Mouse (Mus musculus) frontal cortex, adult 2 months (tissue): ENCODE results near the gene Clec3a. TPM values are rescaled to one million over a fixed set of nuclear protein-coding genes. Genes with fewer than 3 reads are reported as not detected.

Source experiments
- DNase-seq, 2 experiments: peaks; one replicate each; pipeline ENCODE4 v3.0.0; 2022; ENCODE audit warnings: low spot score in 1 of 2; ENCODE audit errors: extremely low spot score in 1 of 2
- polyA plus RNA-seq: library from polyadenylated mRNA; depleted of rRNA; stranded (reverse); fragments of >200 nt; gene quantifications from 2 replicates; pipeline ENCODE4 v1.2.3, GENCODE M21; 2012; rRNA removed

The Clec3a gene
- polyA plus RNA-seq = not detected in 2 replicates

- DNase-seq = no peak
These were observed at the start of gene Clec3a for GRCm38 (mm10) chr8:114417786-114418185. TSS of gene Clec3a (plus strand) at chr8:114418086.

- DNase-seq = peak; percentile 57 to 94
These were observed 48.6 kb upstream of the Clec3a start for GRCm38 (mm10) chr8:114369038-114369976.

- no peak for DNase-seq
These were observed 43.5 kb upstream of the Clec3a start for GRCm38 (mm10) chr8:114374390-114374789.

- no peak for DNase-seq
These were observed 33.7 kb upstream of the Clec3a start for GRCm38 (mm10) chr8:114384189-114384588.

- DNase-seq = no peak
These were observed 30.4 kb upstream of the Clec3a start for GRCm38 (mm10) chr8:114387494-114387893.

- DNase-seq = peak in 1 of 2 experiments; percentile 10
These were observed 27.2 kb upstream of the Clec3a start for GRCm38 (mm10) chr8:114390465-114391254.

GRCm38 (mm10) chr8:114398326-114398725 lies 19.6 kb upstream of the Clec3a start:
- DNase-seq = no peak

GRCm38 (mm10) chr8:114399273-114399672 lies 18.6 kb upstream of the Clec3a start:
- DNase-seq = no peak

GRCm38 (mm10) chr8:114401679-114402078 lies 16.2 kb upstream of the Clec3a start:
- DNase-seq = no peak

- DNase-seq = no peak
These were observed 6.5 kb upstream of the Clec3a start for GRCm38 (mm10) chr8:114411421-114411820.

- no peak for DNase-seq
These were observed 600 bp downstream of the Clec3a start for GRCm38 (mm10) chr8:114418486-114418885.

GRCm38 (mm10) chr8:114418904-114419303 lies 1.0 kb downstream of the Clec3a start:
- no peak for DNase-seq

GRCm38 (mm10) chr8:114421544-114421943 lies 3.7 kb downstream of the Clec3a start:
- DNase-seq = peak; percentile 31 to 65

- DNase-seq = peak in 1 of 2 experiments; percentile 85
These were observed 20.4 kb downstream of the Clec3a start for GRCm38 (mm10) chr8:114438236-114438635.

GRCm38 (mm10) chr8:114439334-114440204 lies 21.7 kb downstream of the Clec3a start, which contains the start of gene Wwox:
TSS of gene Wwox (plus strand) at chr8:114439655.
- DNase-seq = peak; percentile 99 to 100

- no peak for DNase-seq
These were observed 22.3 kb downstream of the Clec3a start for GRCm38 (mm10) chr8:114440205-114440589.

GRCm38 (mm10) chr8:114441616-114442015 lies 23.7 kb downstream of the Clec3a start:
- no peak for DNase-seq

GRCm38 (mm10) chr8:114446884-114447283 lies 29.0 kb downstream of the Clec3a start:
- no peak for DNase-seq

GRCm38 (mm10) chr8:114452278-114452677 lies 34.4 kb downstream of the Clec3a start:
- DNase-seq = no peak

- peak in 1 of 2 experiments; percentile 79 for DNase-seq
These were observed 34.9 kb downstream of the Clec3a start for GRCm38 (mm10) chr8:114452781-114453221.
